Mouse (Mus musculus) adrenal gland, adult 18-20 months (tissue): ENCODE results near the gene Car10. TPM values are rescaled to one million over a fixed set of nuclear protein-coding genes. Genes with fewer than 3 reads are reported as not detected.
A peak's percentile ranks its signal among the peaks of the same experiment; 100 is the strongest.

Experiments used
- DNase-seq, 2 experiments: peaks; one replicate each; pipeline ENCODE4 v3.0.0; 2021 to 2022; ENCODE audit warnings: low spot score in 2 of 2
- total RNA-seq, 2 experiments: library from RNA; stranded (reverse); gene quantifications; 1 replicate in 1 of 2; 2 replicates in 1 of 2; pipeline ENCODE4 v1.2.3; 2021

The Car10 gene
- total RNA-seq, 2 experiments from 2014 or later, result 0.17 TPM; not detected in 1

- no peak for DNase-seq
Measured at GRCm38 (mm10) chr11:93487913-93488604, 390.2 kb downstream of the Car10 start.

- DNase-seq, result no peak
Measured at GRCm38 (mm10) chr11:93490211-93490820, 392.5 kb downstream of the Car10 start.

- no peak for DNase-seq
Measured at GRCm38 (mm10) chr11:93497896-93498295, 400.1 kb downstream of the Car10 start.

- no peak for DNase-seq
Measured at GRCm38 (mm10) chr11:93500442-93500841, 402.6 kb downstream of the Car10 start.

- DNase-seq, result no peak
Measured at GRCm38 (mm10) chr11:93501671-93502070, 403.8 kb downstream of the Car10 start.

- DNase-seq, result no peak
Measured at GRCm38 (mm10) chr11:93502864-93503263, 405.0 kb downstream of the Car10 start.

GRCm38 (mm10) chr11:93503469-93503868 is 405.6 kb downstream of the Car10 start:
- peak; percentile 36 to 48 for DNase-seq

GRCm38 (mm10) chr11:93509527-93510235 is 411.9 kb downstream of the Car10 start:
- no peak for DNase-seq

- DNase-seq, result no peak
Measured at GRCm38 (mm10) chr11:93512843-93513242, 415.0 kb downstream of the Car10 start.

GRCm38 (mm10) chr11:93514396-93514795 is 416.6 kb downstream of the Car10 start:
- DNase-seq, result no peak

GRCm38 (mm10) chr11:93515566-93515965 is 417.7 kb downstream of the Car10 start:
- DNase-seq, result no peak

- peak in 1 of 2 experiments; percentile 25 for DNase-seq
Measured at GRCm38 (mm10) chr11:93516216-93516615, 418.4 kb downstream of the Car10 start.

- no peak for DNase-seq
Measured at GRCm38 (mm10) chr11:93516946-93517345, 419.1 kb downstream of the Car10 start.

- no peak for DNase-seq
Measured at GRCm38 (mm10) chr11:93522501-93522900, 424.7 kb downstream of the Car10 start.

- DNase-seq, result peak in 1 of 2 experiments; percentile 15
Measured at GRCm38 (mm10) chr11:93525921-93526320, 428.1 kb downstream of the Car10 start.

GRCm38 (mm10) chr11:93531029-93531680 is 433.3 kb downstream of the Car10 start:
- DNase-seq, result peak; percentile 55 to 59

GRCm38 (mm10) chr11:93536244-93536643 is 438.4 kb downstream of the Car10 start:
- DNase-seq, result no peak

GRCm38 (mm10) chr11:93548904-93549303 is 451.1 kb downstream of the Car10 start:
- no peak for DNase-seq

- peak; percentile 30 to 34 for DNase-seq
Measured at GRCm38 (mm10) chr11:93550908-93551307, 453.1 kb downstream of the Car10 start.

- no peak for DNase-seq
Measured at GRCm38 (mm10) chr11:93559118-93559517, 461.3 kb downstream of the Car10 start.

- DNase-seq, result no peak
Measured at GRCm38 (mm10) chr11:93560570-93560969, 462.7 kb downstream of the Car10 start.
